Mouse (Mus musculus): Measurements from ENCODE around the gene Cdc42ep1.

DNA sequence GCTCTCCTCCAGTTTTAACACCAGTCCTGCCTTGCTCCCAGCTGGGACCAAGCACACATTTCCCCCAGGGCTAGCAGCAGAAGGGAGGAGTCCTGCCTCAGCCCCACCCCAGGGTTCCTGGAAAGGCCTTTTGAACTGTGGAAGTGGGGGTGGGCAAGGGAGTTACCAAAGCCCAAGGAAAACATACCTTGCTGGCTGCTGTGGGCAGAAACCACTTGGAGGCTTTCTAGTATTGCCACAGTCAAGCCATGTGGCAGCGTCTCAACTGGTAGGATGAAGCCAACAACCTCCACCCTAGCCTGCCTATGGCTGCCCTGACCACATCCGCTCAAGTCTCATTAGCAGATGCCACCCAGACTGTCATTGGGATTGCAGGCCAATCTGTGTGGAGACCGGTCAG, 53.7 kb downstream of the Cdc42ep1 start:
- no peak for TF ChIP-seq CTCF (IDR thresholded peaks at IDR 0.05; ENCODE audit: insufficient read depth, low read length)
- peak; percentile 9; the same call in 1 of the 2 replicates for TF ChIP-seq POLR2A (IDR thresholded peaks at IDR 0.05; ENCODE audit: borderline replicate concordance, extremely low read depth, low read depth, low read length)
